Mouse (Mus musculus): ENCODE data around the gene Galnt12. TPM values are rescaled to one million over a fixed set of nuclear protein-coding genes. Genes with fewer than 3 reads are reported as not detected.

Galnt12 gene
- polyA plus RNA-seq, 1 experiment from 2014 or later: 10.0 TPM

DNA sequence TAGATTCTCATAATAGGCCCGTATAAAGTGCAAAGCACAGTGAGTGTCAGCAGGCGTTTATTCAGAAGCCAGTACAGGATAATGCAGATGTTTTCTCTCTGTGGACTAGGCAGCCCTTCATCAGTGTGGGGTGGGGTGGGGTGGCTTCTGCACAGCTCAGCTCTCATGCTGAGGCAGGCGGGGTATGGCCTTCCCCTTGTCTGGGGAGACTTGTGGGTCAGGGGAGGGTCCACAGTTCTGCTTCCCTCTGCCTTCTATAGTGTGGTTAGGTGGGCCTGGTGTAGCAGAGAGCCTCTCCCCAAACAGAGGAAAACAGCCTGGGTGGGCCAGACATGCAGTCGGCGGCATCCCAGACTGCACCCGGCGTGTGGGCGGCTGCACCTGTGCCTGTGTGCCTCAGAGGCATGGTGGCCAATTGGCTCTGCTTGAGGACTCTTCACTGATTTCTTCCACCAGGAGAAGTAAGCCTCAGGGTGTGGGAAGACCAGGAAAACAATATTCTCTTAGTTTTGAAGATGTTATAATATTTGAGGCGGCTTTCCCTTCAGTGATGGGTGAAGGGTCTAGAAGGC, 32.5 kb downstream of the Galnt12 start:
- H3K27me3 ChIP-seq (ENCODE audit: control insufficient read depth, insufficient read depth, low read length): no peaks in the 10 kb centered on the region
- H3K36me3 ChIP-seq (ENCODE audit: control insufficient read depth, insufficient read depth, low read length): no peaks in the 10 kb centered on the region
- H3K4me1 ChIP-seq (ENCODE audit: control insufficient read depth, insufficient read depth, low read length): no peaks in the 10 kb centered on the region
- H3K4me2 ChIP-seq (replicated peaks; ENCODE audit: low read depth, low read length): no peak overlapping the region
- ATAC-seq (ENCODE audit: low FRiP score, low TSS enrichment): no peak
- H3K27ac ChIP-seq (ENCODE audit: low read depth, low read length): no peak overlapping the region
- no peak overlapping the region for H3K4me3 ChIP-seq (ENCODE audit: low read length)
- no peak overlapping the region for H3K9ac ChIP-seq (ENCODE audit: low read depth, low read length)
- H3K9me3 ChIP-seq (ENCODE audit: control insufficient read depth, low read length): no peaks in the 10 kb centered on the region
- 78% methylated on average over 9 of the region's 9 CpGs for WGBS

DNA sequence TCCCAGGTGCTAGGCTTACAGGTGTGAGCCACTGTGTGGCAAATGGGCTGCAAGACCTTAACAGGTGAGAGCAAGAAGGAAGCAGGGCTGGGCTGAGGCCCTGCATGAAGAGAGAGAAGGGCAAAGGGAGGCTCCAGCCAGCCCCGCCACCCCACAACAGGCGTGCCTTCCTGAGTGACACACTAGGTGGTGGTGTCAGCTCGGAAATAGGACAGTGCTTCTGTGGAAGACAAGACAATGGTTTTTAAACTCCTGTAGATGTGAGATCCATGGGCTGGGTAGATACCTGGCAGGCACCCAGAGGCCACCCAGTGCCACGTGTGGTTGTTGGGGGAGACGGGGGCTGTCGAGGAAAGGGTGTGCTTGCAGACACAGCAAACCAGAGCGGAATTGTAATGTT, 36.8 kb downstream of the Galnt12 start:
- ATAC-seq (ENCODE audit: low FRiP score, low TSS enrichment): peak; percentile 36; the same call in 1 of the 2 replicates
- Histone ChIP-seq H3K4me3 (ENCODE audit: low read length) (no peak overlapping the region), H3K4me2 (replicated peaks; ENCODE audit: low read depth, low read length) (no peak overlapping the region), H3K4me1 (ENCODE audit: control insufficient read depth, insufficient read depth, low read length) (no peaks in the 10 kb centered on the region), H3K9ac (ENCODE audit: low read depth, low read length) (no peak overlapping the region), H3K36me3 (ENCODE audit: control insufficient read depth, insufficient read depth, low read length) (no peaks in the 10 kb centered on the region), H3K27me3 (ENCODE audit: control insufficient read depth, insufficient read depth, low read length) (no peaks in the 10 kb centered on the region), H3K27ac (ENCODE audit: low read depth, low read length) (no peak overlapping the region), H3K9me3 (ENCODE audit: control insufficient read depth, low read length) (no peaks in the 10 kb centered on the region)
- WGBS: 83% methylated on average over 7 of the region's 7 CpGs

DNA sequence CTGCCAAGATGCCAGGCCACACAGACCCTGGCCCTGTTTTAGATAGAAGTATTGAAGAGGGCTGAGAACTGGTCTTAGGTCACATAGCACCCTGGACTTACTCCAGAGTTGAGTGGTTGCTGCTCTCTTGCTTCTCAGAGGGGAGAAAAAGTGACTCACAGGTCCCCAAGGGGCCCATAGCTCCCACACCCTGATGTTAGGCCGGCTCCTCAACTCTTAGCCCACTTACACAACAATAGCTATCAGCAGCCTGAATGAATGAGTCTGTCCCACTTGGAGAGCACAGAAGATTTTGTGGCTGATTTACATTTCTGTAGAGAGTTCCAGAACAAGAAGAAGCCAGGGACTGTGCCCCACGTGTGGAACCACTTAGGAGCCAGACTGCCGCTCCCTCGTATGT, 37.9 kb downstream of the Galnt12 start:
- Histone ChIP-seq H3K36me3 (ENCODE audit: control insufficient read depth, insufficient read depth, low read length) (no peaks in the 10 kb centered on the region), H3K27ac (ENCODE audit: low read depth, low read length) (no peak overlapping the region), H3K9ac (ENCODE audit: low read depth, low read length) (no peak overlapping the region), H3K9me3 (ENCODE audit: control insufficient read depth, low read length) (no peaks in the 10 kb centered on the region), H3K4me2 (replicated peaks; ENCODE audit: low read depth, low read length) (no peak overlapping the region), H3K4me3 (ENCODE audit: low read length) (no peak overlapping the region), H3K27me3 (ENCODE audit: control insufficient read depth, insufficient read depth, low read length) (no peaks in the 10 kb centered on the region), H3K4me1 (ENCODE audit: control insufficient read depth, insufficient read depth, low read length) (no peaks in the 10 kb centered on the region)
- 75% methylated on average over 4 of the region's 4 CpGs for WGBS
- no peak for ATAC-seq (ENCODE audit: low FRiP score, low TSS enrichment)

DNA sequence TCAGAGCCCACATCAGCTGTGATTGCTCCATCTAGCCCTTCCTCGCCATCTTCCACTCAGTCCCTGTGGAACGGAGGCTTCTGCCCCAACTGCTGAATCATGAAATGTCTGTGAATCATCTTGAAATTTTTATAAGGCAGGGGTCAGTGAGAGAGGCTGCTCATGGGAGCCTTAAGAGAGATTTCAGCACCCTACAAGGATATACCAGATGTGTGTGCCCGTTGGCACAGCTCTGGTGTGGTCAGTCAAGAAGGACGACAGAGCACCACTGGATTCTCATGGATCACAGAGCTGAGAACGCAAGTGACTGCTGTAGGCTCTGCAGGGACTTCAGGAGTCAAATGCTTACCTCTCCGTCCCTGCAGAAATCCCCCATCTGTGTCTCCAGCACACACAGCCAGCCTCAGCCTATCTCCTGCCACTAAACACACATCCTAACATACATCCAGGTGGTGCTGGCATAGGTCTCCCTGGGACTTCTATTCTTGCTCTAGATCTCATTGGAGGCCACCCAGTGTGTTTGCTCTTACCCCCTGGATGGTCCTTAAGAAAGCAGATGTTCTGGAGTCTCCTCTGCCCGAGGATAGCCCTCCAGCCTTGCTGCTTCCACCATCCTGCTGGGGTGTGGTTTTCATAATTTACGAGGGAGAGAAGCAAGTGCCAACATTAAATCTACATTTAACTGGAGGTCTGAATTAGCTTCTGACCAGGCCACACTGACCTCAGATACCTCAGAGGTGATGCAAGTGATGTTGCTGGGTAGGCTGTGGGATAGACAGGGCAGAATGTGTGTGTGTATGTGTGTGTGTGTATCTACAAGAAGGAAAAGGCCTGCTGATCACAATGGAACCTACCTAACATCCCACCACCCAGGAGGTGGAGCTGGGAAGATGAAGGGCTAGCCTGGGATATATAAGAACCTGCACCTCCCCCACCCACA, 38.7 kb downstream of the Galnt12 start:
- 76% methylated on average over 8 of the region's 8 CpGs for WGBS
- Histone ChIP-seq H3K27me3 (ENCODE audit: control insufficient read depth, insufficient read depth, low read length) (no peaks in the 10 kb centered on the region), H3K4me3 (ENCODE audit: low read length) (no peak overlapping the region), H3K4me2 (replicated peaks; ENCODE audit: low read depth, low read length) (no peak overlapping the region), H3K4me1 (ENCODE audit: control insufficient read depth, insufficient read depth, low read length) (no peaks in the 10 kb centered on the region), H3K36me3 (ENCODE audit: control insufficient read depth, insufficient read depth, low read length) (no peaks in the 10 kb centered on the region), H3K9ac (ENCODE audit: low read depth, low read length) (no peak overlapping the region), H3K9me3 (ENCODE audit: control insufficient read depth, low read length) (no peaks in the 10 kb centered on the region), H3K27ac (ENCODE audit: low read depth, low read length) (no peak overlapping the region)
- ATAC-seq (ENCODE audit: low FRiP score, low TSS enrichment): no peak

DNA sequence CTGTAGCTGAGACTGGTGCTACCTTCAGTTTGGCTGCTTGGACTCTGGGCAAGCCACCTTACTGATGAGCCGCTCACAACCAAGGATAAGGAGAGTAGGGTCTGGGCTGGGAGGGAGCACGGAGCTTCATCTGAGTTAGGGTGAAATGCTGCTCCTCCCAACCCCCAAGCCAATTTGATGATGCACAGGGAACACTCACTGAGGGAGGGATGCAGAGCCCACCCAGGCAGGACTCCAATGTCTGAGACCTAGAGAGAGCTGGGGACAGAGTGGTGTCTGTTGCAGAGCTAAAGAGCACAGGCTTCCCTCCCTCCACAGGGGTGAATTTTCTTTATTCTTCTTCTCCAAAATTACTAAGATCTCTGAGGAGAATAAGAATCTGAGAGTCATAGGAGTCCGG, 40.2 kb downstream of the Galnt12 start:
- Histone ChIP-seq H3K27ac (ENCODE audit: low read depth, low read length) (no peak overlapping the region; the same call in 1 of the 2 replicates), H3K9me3 (ENCODE audit: control insufficient read depth, low read length) (no peaks in the 10 kb centered on the region), H3K27me3 (ENCODE audit: control insufficient read depth, insufficient read depth, low read length) (no peaks in the 10 kb centered on the region), H3K4me2 (replicated peaks; ENCODE audit: low read depth, low read length) (no peak overlapping the region), H3K36me3 (ENCODE audit: control insufficient read depth, insufficient read depth, low read length) (no peaks in the 10 kb centered on the region), H3K4me3 (ENCODE audit: low read length) (no peak overlapping the region), H3K9ac (ENCODE audit: low read depth, low read length) (no peak overlapping the region), H3K4me1 (ENCODE audit: control insufficient read depth, insufficient read depth, low read length) (0 out of 2 replicates have a peak, but pooled peaks cover 4% of the 10 kb centered on the region)
- ATAC-seq (ENCODE audit: low FRiP score, low TSS enrichment): no peak
- 82% methylated on average over 3 of the region's 3 CpGs for WGBS

DNA sequence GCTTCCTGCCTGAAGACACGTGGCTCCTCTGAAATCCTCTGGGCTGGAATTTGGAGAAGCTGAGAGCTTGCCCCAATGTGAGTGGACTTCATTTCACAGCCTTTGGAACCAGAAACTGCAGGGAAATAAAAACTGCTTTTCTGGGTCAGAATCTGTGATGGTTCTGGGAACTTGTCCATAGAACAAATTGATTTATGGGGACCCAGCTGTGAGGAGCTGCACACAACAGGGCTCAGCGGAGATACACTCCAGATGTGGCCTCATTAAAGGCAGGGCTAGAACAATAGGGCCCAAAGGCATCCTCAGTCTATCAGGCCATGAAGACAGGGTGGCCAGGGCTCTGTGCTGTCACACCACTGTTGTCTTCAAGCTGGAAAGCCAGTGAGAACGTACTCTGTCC, 40.7 kb downstream of the Galnt12 start:
- no peak overlapping the region for H3K4me2 ChIP-seq (replicated peaks; ENCODE audit: low read depth, low read length)
- no peaks in the 10 kb centered on the region for H3K36me3 ChIP-seq (ENCODE audit: control insufficient read depth, insufficient read depth, low read length)
- no peak overlapping the region for H3K4me3 ChIP-seq (ENCODE audit: low read length)
- ATAC-seq (ENCODE audit: low FRiP score, low TSS enrichment): 0 out of 2 replicates have a peak, but pooled peaks have one; percentile 54
- WGBS: 63% methylated on average over 3 of the region's 3 CpGs
- no peak overlapping the region for H3K9ac ChIP-seq (ENCODE audit: low read depth, low read length)
- H3K9me3 ChIP-seq (ENCODE audit: control insufficient read depth, low read length): no peaks in the 10 kb centered on the region
- H3K27me3 ChIP-seq (ENCODE audit: control insufficient read depth, insufficient read depth, low read length): no peaks in the 10 kb centered on the region
- 0 out of 2 replicates have a peak, but pooled peaks cover 4% of the 10 kb centered on the region for H3K4me1 ChIP-seq (ENCODE audit: control insufficient read depth, insufficient read depth, low read length)
- H3K27ac ChIP-seq (ENCODE audit: low read depth, low read length): no peak overlapping the region; the same call in 1 of the 2 replicates

DNA sequence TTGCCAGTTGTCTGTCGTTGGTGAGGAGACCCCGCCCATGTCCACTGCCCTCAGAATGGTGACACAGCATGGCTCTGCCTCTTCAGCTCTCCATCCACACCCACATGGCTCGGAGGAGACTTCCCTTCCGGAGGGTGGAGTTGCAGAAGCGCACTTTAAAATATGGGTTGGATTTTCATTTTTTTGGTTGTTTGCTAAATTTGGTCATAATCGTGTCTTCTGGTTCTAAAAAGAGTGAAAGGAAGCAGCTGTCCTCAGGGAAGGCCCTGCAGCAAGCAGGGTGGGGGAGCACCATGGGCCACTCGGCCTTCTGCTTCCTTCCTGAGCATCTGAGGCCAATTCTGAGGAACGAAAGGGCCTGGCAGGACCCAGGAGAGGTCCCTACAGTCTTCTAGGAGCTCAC, 45.0 kb downstream of the Galnt12 start:
- ATAC-seq (ENCODE audit: low FRiP score, low TSS enrichment): peak; percentile 36; the same call in 1 of the 2 replicates
- H3K4me1 ChIP-seq (ENCODE audit: control insufficient read depth, insufficient read depth, low read length): 0 out of 2 replicates have a peak, but pooled peaks cover 13% of the 10 kb centered on the region
- peak overlapping the region; percentile 42; the same call in 1 of the 2 replicates for H3K27ac ChIP-seq (ENCODE audit: low read depth, low read length)
- H3K9me3 ChIP-seq (ENCODE audit: control insufficient read depth, low read length): no peaks in the 10 kb centered on the region
- no peak overlapping the region for H3K9ac ChIP-seq (ENCODE audit: low read depth, low read length)
- no peaks in the 10 kb centered on the region for H3K36me3 ChIP-seq (ENCODE audit: control insufficient read depth, insufficient read depth, low read length)
- H3K4me3 ChIP-seq (ENCODE audit: low read length): no peak overlapping the region
- 64% methylated on average over 8 of the region's 8 CpGs for WGBS
- no peaks in the 10 kb centered on the region for H3K27me3 ChIP-seq (ENCODE audit: control insufficient read depth, insufficient read depth, low read length)
- H3K4me2 ChIP-seq (replicated peaks; ENCODE audit: low read depth, low read length): no peak overlapping the region

DNA sequence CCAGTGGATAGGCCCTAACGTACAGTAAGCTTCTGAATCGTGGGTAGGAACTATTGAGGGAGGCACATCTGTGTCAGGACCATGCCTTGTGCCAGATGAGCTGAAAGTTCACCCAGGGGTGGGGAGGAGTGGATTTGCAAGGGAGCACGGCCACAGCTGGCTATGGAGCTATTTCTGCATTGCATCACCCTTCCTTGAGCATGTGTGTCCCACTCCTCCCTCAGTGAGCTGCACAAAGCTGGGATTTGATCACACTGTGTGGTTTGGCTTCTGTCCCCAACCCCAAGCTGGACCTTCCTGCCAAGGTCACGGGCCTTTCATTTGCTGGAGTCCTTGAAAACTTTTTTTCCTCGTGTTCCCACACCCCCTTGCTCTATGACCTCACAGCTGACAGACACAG, 45.8 kb downstream of the Galnt12 start:
- no peak overlapping the region for H3K4me3 ChIP-seq (ENCODE audit: low read length)
- peak overlapping the region; percentile 4; the same call in 1 of the 2 replicates for H3K27ac ChIP-seq (ENCODE audit: low read depth, low read length)
- H3K4me1 ChIP-seq (ENCODE audit: control insufficient read depth, insufficient read depth, low read length): 0 out of 2 replicates have a peak, but pooled peaks cover 13% of the 10 kb centered on the region
- no peaks in the 10 kb centered on the region for H3K9me3 ChIP-seq (ENCODE audit: control insufficient read depth, low read length)
- no peak for ATAC-seq (ENCODE audit: low FRiP score, low TSS enrichment)
- H3K27me3 ChIP-seq (ENCODE audit: control insufficient read depth, insufficient read depth, low read length): no peaks in the 10 kb centered on the region
- WGBS: 77% methylated on average over 5 of the region's 5 CpGs
- no peak overlapping the region for H3K4me2 ChIP-seq (replicated peaks; ENCODE audit: low read depth, low read length)
- H3K36me3 ChIP-seq (ENCODE audit: control insufficient read depth, insufficient read depth, low read length): no peaks in the 10 kb centered on the region
- H3K9ac ChIP-seq (ENCODE audit: low read depth, low read length): no peak overlapping the region

DNA sequence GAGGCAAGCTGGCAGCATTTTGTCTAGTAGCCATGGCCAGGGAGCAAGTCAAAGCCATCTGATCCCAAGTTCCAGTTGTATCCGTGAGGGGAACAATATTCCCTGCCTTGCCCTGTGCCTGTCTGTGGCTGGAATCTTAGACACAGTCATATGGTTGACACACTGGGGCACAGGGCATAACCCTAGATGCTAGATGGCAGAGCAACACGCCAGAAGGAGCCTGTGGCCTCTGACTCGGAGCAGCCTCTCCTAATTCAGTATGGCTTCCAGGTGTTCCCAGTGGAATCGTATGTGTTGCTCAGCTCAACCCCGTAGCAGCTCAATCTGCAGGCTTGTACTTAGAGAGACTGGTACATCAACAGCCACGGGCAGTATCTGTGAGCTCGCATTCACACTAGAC, 46.7 kb downstream of the Galnt12 start:
- Histone ChIP-seq H3K27me3 (ENCODE audit: control insufficient read depth, insufficient read depth, low read length) (no peaks in the 10 kb centered on the region), H3K27ac (ENCODE audit: low read depth, low read length) (no peak overlapping the region), H3K4me3 (ENCODE audit: low read length) (no peak overlapping the region), H3K4me1 (ENCODE audit: control insufficient read depth, insufficient read depth, low read length) (0 out of 2 replicates have a peak, but pooled peaks cover 13% of the 10 kb centered on the region), H3K9me3 (ENCODE audit: control insufficient read depth, low read length) (no peaks in the 10 kb centered on the region), H3K36me3 (ENCODE audit: control insufficient read depth, insufficient read depth, low read length) (no peaks in the 10 kb centered on the region), H3K4me2 (replicated peaks; ENCODE audit: low read depth, low read length) (no peak overlapping the region), H3K9ac (ENCODE audit: low read depth, low read length) (no peak overlapping the region)
- no peak for ATAC-seq (ENCODE audit: low FRiP score, low TSS enrichment)
- 78% methylated on average over 7 of the region's 7 CpGs for WGBS
